Mouse (Mus musculus): ENCODE data around the gene Hip1r.
A peak's percentile ranks its signal among the peaks of the same experiment; 100 is the strongest.

Gene Hip1r

GRCm38 (mm10) chr5:124018651-124019050 is 45.2 kb downstream of the Hip1r start:
- DNase-seq (ENCODE audit: low spot score), result no peak

GRCm38 (mm10) chr5:124019348-124020216 is 46.2 kb downstream of the Hip1r start:
- peak; percentile 78 for DNase-seq (ENCODE audit: low spot score)

- DNase-seq (ENCODE audit: low spot score), result no peak
Measured at GRCm38 (mm10) chr5:124021148-124021547, 47.7 kb downstream of the Hip1r start.

GRCm38 (mm10) chr5:124021701-124022100 is 48.3 kb downstream of the Hip1r start:
- DNase-seq (ENCODE audit: low spot score), result no peak

GRCm38 (mm10) chr5:124022365-124022764 is 48.9 kb downstream of the Hip1r start:
- no peak for DNase-seq (ENCODE audit: low spot score)

DNA sequence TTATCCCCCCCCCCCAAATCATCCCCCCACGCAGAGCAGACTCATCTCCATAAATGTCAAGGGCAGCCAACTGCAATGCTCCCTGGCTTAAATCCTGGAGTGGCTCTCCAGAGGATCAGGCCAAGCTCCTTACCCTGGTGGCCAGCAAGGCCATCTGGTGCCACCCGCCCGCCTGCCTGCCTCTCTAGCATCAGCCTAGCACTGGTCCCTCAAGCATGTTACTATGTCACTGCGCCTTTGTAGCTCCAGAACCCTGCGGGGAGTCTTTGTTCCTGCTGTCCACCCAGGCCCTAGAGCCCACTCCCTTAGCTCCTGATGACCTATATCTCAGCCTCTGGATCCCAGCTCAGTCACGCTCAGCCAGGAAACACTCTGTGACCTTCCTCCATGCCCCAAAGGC is 51.2 kb downstream of the Hip1r start:
- DNase-seq (ENCODE audit: low spot score), result no peak

DNA sequence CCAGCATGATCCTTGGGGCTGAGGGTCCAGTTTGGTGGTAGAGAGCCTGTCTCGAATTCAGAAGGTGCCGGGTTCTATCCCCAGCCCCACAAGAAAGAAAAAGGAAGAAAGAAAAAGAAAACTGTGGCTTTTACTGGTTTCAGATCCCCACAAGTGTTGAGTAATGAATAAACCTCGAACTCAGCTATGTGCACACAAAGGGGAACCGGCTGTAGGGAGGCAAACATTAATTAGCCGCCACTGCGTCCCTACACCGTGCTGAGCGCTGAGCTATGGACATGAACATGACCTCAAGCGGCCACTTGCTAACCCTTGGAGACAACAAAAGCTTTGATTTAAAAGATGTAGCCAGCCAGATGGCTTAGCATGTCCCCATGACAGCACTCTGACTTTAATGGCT is 51.7 kb downstream of the Hip1r start:
- no peak for DNase-seq (ENCODE audit: low spot score)

DNA sequence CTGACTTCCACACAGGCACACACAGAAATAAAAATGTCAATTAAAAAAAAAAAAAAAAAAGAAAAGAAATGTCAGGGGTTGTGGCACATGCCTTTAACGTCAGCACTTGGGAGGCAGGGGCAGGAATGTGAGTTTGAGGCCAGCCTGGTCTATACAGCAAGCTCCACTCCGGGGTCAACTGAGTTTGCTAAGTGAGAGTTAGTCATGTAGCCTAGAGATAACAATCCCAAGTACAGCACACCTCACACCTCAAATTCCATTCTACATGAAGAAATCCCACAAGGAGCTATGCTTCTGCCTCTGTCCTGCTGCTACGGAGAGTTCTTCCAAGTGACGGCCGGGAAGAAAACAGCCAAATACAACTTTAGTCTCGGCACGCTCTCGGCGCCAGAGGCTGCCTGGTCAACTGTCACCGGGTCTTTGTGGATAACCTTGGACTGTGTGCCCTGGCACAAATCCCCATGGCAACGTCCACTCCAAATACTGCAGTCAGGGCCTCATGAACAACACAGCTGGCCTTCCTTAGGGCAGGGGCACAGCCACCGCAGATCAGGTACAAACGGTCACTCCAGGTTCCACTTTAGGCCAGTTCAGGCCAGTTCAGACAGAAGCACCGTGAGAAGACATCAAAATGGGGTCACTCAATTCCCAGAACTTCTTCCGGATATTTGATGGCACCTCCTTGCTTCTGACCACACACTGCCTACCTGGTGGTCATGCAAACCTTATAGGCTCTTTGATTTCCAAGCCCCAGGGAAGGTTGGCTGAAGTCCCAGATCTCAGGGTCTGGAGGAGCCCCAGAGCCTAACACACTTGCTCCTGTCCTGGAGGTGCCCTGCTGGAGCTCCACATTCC is 52.4 kb downstream of the Hip1r start:
- no peak for DNase-seq (ENCODE audit: low spot score)

DNA sequence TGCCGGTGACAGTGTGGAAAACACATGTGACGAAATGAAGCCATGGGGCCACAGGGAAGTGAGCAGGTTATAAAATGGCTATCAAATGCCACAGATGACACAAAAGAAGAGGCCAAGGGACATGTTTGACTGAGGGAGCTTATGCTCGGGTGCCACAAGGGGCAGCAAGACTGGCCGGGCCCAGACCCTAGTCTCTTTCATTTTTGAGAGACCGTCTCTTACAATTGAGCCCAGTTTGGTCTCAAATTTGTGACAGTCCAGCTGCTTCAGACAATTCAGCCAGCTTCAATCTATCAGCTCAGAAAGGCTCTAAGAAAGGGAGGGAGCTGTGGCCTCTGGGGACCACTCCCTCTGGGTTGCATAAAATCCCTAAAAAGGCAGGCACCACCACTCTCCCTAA is 53.1 kb downstream of the Hip1r start:
- DNase-seq (ENCODE audit: low spot score), result no peak

- no peak for DNase-seq (ENCODE audit: low spot score)
Measured at GRCm38 (mm10) chr5:124027702-124028470, 54.5 kb downstream of the Hip1r start.

GRCm38 (mm10) chr5:124028680-124029079 is 55.3 kb downstream of the Hip1r start:
- DNase-seq (ENCODE audit: low spot score), result no peak

- no peak for DNase-seq (ENCODE audit: low spot score)
Measured at GRCm38 (mm10) chr5:124029220-124030035, 56.0 kb downstream of the Hip1r start.

GRCm38 (mm10) chr5:124030386-124031067 is 57.1 kb downstream of the Hip1r start:
- DNase-seq (ENCODE audit: low spot score), result no peak

GRCm38 (mm10) chr5:124031068-124031955 is 57.9 kb downstream of the Hip1r start:
- DNase-seq (ENCODE audit: low spot score), result no peak

DNA sequence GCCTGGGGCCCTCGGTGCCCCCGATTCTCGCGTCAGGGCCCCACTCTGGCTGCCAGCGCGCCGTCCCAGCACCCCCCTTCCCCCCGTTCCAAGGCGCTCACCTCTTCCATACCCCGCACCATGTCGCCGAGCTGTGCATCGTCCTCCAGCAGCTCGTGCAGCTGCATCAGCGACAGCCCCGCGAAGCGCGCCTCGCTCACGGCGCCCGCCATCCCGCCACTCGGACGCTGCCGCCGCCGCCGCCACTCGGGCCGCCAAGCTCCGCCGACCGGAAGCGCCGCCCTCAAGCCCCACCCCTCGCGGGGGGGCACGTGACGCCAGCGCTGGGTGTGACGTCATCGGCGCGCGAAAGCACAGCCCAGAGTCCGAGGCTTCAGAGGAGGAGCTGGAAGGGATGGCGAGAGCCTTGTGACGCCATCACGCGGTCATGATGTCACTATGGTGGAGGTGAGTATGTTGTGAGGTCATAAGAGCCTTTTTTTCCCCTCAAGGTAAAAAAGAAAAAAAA is 58.6 kb downstream of the Hip1r start, which contains the start of gene Vps37b:
Gene Vps37b, minus strand, starts transcription at position 270 of the 508 bp plus-strand sequence.
- peak; percentile 89 for DNase-seq (ENCODE audit: low spot score)

GRCm38 (mm10) chr5:124034471-124034870 is 61.0 kb downstream of the Hip1r start:
- DNase-seq (ENCODE audit: low spot score), result no peak

GRCm38 (mm10) chr5:124035406-124035805 is 62.0 kb downstream of the Hip1r start:
- no peak for DNase-seq (ENCODE audit: low spot score)

DNA sequence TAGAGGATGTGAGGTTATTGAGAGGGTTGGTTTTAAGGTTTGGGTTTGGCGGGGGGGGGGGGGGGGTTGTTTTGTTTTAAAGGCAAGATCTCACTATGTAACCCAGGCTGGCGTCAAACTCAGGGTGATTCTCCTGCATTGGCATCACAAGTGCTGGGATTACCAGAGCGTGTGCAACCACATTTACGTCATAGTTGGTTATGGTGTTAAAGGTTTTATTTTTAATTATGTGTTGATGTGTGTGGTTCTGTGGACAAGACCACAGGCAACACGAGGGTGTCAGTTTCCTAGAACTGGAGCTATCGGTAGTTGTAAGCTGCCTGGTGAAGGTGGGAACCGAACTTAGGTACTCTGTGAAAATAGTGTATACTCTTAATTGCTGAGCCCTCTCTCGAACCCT is 62.4 kb downstream of the Hip1r start:
- no peak for DNase-seq (ENCODE audit: low spot score)

GRCm38 (mm10) chr5:124036341-124036740 is 62.9 kb downstream of the Hip1r start:
- no peak for DNase-seq (ENCODE audit: low spot score)

All from testis, postnatal 14 days (tissue).